Mouse (Mus musculus) C2C12 (cell line): ENCODE measurements around the gene Sh3rf3. TPM values are rescaled to one million over a fixed set of nuclear protein-coding genes. Genes with fewer than 3 reads are reported as not detected.

Source experiments
- H3K27me3 ChIP-seq: one replicate; pipeline ENCODE4 v1.6.1; 2011; ENCODE audit not compliant: control insufficient read depth, insufficient read depth, insufficient read length
- H3K36me3 ChIP-seq: one replicate; pipeline ENCODE4 v1.6.1; 2011; ENCODE audit not compliant: control insufficient read depth, insufficient read depth
- H3K4me3 ChIP-seq: one replicate; pipeline ENCODE4 v1.5.1; 2011; ENCODE audit warnings: mild to moderate bottlenecking, control low read depth; ENCODE audit not compliant: poor library complexity, insufficient read depth, severe bottlenecking
- H3K79me2 ChIP-seq: one replicate; pipeline ENCODE4 v1.6.1; 2011; ENCODE audit not compliant: control insufficient read depth, insufficient read depth
- H3K79me3 ChIP-seq: one replicate; pipeline ENCODE4 v1.6.1; 2011; ENCODE audit warnings: low read depth, control low read depth
- H3ac ChIP-seq: one replicate; pipeline ENCODE3; 2011; ENCODE audit warnings: low read depth; ENCODE audit not compliant: control insufficient read depth, insufficient read length
- CEBPB ChIP-seq: IDR thresholded peaks from one replicate; pipeline ENCODE4 v1.6.1; 2011; ENCODE audit warnings: low read depth, mild to moderate bottlenecking, control low read depth, moderate library complexity
- CTCF ChIP-seq: IDR thresholded peaks from one replicate; pipeline ENCODE4 v1.5.1; 2011; ENCODE audit not compliant: control insufficient read depth, insufficient read depth, insufficient read length
- FOSL1 ChIP-seq: IDR thresholded peaks from one replicate; pipeline ENCODE4 v1.8.0; 2011; ENCODE audit warnings: mild to moderate bottlenecking, low read length; ENCODE audit not compliant: poor library complexity, insufficient read depth, severe bottlenecking
- MAX ChIP-seq: IDR thresholded peaks from one replicate; pipeline ENCODE4 v1.6.1; 2011; ENCODE audit warnings: mild to moderate bottlenecking, control low read depth
- MYOD1 ChIP-seq: IDR thresholded peaks from one replicate; pipeline ENCODE4 v1.6.1; 2011; ENCODE audit warnings: low read depth; ENCODE audit not compliant: control insufficient read depth, insufficient read length
- MYOG ChIP-seq: IDR thresholded peaks from one replicate; pipeline ENCODE4 v1.6.1; 2011; ENCODE audit not compliant: control insufficient read depth, insufficient read length; ENCODE audit errors: extremely low read depth
- USF1 ChIP-seq: IDR thresholded peaks from one replicate; pipeline ENCODE4 v1.6.1; 2011; ENCODE audit warnings: low read depth, mild to moderate bottlenecking, control low read depth, moderate library complexity
- polyA plus RNA-seq: library from polyadenylated mRNA; unstranded; fragments of >200 nt; fragmentation: generic; extraction: Trizol; gene quantifications from one replicate; pipeline ENCODE4 v1.2.1, GENCODE M21; 2012; ENCODE audit warnings: missing spikeins

The Sh3rf3 gene
- polyA plus RNA-seq, 1 experiment, result 0.14 TPM

DNA sequence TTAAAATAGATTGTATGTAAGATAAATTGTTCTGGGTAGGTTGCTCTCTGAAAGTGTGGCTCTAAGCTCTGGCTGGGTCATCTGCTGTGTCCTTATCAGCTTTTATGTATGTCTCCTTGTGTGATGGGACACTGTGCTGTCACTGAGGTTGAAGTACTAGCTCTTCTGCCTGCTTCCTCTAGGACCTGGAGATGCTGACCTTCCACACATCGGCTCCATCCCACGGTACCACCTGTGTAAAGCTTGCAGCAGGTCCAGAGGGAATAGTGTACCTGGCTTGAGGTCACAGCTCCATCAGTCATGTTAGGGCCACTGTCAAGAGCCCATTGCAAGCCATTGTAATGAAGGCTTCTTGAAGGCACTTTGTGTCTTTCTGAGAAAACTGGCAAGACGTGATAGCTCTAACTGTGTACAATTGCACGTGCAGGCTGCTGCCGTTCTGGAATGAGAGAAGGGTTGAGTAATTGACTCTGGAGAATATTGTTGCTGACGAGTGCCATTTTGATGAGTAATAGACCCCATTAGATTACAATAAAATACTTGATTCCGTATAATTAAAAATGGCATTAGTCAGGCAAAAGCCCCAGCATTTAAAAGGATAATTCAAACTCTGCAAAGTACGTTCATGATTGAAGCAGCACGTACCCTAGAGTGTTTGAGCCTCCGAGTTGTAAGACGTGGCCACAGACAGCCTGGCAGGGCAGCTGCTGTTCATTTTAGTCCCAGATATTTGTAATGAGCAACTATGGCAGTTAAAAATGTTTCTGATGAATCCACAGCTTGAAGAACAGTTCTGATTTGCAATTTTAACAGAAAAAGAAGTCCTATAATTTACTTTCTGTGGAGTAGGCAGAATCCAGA lies 16.3 kb downstream of the Sh3rf3 start:
- H3K36me3 ChIP-seq, result no peaks in the 10 kb centered on the region
- H3K4me3 ChIP-seq, result no peak overlapping the region
- no peaks in the 10 kb centered on the region for H3K27me3 ChIP-seq
- H3ac ChIP-seq, result no peak overlapping the region
- H3K79me2 ChIP-seq, result no peaks in the 10 kb centered on the region
- no peaks in the 10 kb centered on the region for H3K79me3 ChIP-seq
- TF ChIP-seq USF1 (no peak), CTCF (no peak), CEBPB (no peak), MAX (no peak), MYOD1 (no peak), MYOG (no peak), FOSL1 (no peak)

DNA sequence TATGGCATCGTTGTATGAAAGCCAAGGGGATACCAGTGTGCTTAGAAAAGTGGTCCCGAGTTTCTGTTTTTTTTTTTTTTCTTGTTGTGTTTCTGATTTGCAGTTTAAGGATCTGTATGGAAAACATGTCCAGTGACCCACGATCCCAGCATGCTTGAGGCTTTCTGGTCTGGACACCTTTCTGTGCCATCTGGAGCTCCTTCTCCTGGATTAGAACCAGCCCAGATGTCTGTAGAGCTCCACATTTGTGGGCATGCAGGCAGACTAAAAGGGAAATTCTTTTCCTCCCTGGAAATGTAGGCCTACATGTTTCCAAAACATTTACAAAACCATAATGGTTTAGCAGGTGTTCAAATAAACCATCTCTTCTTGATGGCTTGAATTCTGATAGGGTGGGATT lies 20.0 kb downstream of the Sh3rf3 start:
- Histone ChIP-seq H3K27me3 (no peaks in the 10 kb centered on the region), H3K79me3 (no peaks in the 10 kb centered on the region), H3ac (no peak overlapping the region), H3K36me3 (no peaks in the 10 kb centered on the region), H3K4me3 (no peak overlapping the region), H3K79me2 (no peaks in the 10 kb centered on the region)
- no peak for TF ChIP-seq CTCF
- no peak for TF ChIP-seq USF1
- TF ChIP-seq FOSL1, result no peak
- no peak for TF ChIP-seq MAX
- no peak for TF ChIP-seq MYOG
- TF ChIP-seq MYOD1, result no peak
- TF ChIP-seq CEBPB, result no peak

- Histone ChIP-seq H3K27me3 (no peaks in the 10 kb centered on the region), H3K79me3 (no peaks in the 10 kb centered on the region), H3K79me2 (no peaks in the 10 kb centered on the region), H3K4me3 (no peak overlapping the region), H3ac (no peak overlapping the region), H3K36me3 (no peaks in the 10 kb centered on the region)
- no peak for TF ChIP-seq CEBPB
- no peak for TF ChIP-seq FOSL1
- no peak for TF ChIP-seq MAX
- TF ChIP-seq USF1, result no peak
- TF ChIP-seq MYOD1, result no peak
- TF ChIP-seq CTCF, result no peak
- TF ChIP-seq MYOG, result no peak
Measured at GRCm38 (mm10) chr10:58833741-58834178, 20.6 kb downstream of the Sh3rf3 start.

GRCm38 (mm10) chr10:58836391-58836790 lies 23.2 kb downstream of the Sh3rf3 start:
- Histone ChIP-seq H3K36me3 (no peaks in the 10 kb centered on the region), H3K79me3 (no peaks in the 10 kb centered on the region), H3K4me3 (no peak overlapping the region), H3K79me2 (no peaks in the 10 kb centered on the region), H3K27me3 (no peaks in the 10 kb centered on the region), H3ac (no peak overlapping the region)
- TF ChIP-seq CEBPB (no peak), MYOD1 (no peak), USF1 (no peak), MAX (no peak), MYOG (no peak), FOSL1 (no peak), CTCF (no peak)

DNA sequence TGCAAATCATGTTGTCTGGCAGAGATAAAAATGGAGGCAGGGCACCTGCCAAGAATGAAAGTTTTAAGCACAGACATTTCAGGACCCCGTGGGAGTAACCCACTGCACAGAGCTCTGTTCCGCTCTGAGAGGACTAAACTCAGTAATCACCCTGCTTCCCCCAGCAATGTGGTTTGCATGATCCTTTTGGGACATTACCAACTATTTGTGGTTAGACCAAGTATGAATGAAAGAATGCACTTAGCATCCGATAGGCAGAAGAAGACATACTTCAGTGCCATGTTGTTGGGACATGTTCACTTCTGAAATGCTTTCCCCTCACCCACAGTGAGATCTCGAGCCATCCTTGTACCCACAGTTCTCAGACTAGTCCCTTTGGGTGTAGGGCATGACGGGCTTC lies 24.3 kb downstream of the Sh3rf3 start:
- no peaks in the 10 kb centered on the region for H3K79me2 ChIP-seq
- no peak overlapping the region for H3K4me3 ChIP-seq
- H3K36me3 ChIP-seq, result no peaks in the 10 kb centered on the region
- H3ac ChIP-seq, result no peak overlapping the region
- TF ChIP-seq MAX (no peak), MYOG (no peak), CEBPB (no peak), FOSL1 (no peak), MYOD1 (no peak), USF1 (no peak), CTCF (no peak)
- H3K79me3 ChIP-seq, result no peaks in the 10 kb centered on the region
- no peaks in the 10 kb centered on the region for H3K27me3 ChIP-seq

DNA sequence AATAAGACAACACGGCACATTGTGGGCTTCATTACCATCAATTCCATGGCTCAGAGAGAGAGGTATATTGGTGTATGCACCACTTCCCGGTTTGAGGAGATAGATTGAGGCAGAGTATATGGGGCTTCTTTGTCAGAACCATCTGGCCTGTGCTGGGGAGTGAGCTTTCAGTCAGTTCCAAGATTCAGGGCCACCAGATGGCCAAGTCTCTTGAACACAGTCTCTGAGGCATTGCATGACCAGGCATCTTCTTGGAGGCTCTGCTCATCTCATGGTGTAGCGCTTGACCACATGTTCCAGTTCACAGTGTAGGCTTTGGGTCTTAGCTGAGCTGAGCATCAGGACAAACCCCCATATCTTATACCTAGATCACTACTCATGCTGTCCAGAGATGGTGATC lies 28.8 kb downstream of the Sh3rf3 start:
- Histone ChIP-seq H3K36me3 (no peaks in the 10 kb centered on the region), H3K79me3 (no peaks in the 10 kb centered on the region), H3ac (no peak overlapping the region), H3K4me3 (no peak overlapping the region), H3K27me3 (no peaks in the 10 kb centered on the region), H3K79me2 (no peaks in the 10 kb centered on the region)
- TF ChIP-seq CTCF (no peak), FOSL1 (no peak), MYOG (no peak), CEBPB (no peak), MAX (no peak), USF1 (no peak), MYOD1 (no peak)
